Mouse (Mus musculus) G1E (cell line): ENCODE results near the gene Id1. TPM values are rescaled to one million over a fixed set of nuclear protein-coding genes. Genes with fewer than 3 reads are reported as not detected.

ENCODE experiments used
- ATAC-seq: 2 replicates; pipeline ENCODE4 v1.8.0; 2016; ENCODE audit warnings: mild to moderate bottlenecking; ENCODE audit not compliant: insufficient number of reproducible peaks, poor library complexity, low FRiP score, severe bottlenecking; ENCODE audit errors: extremely low read depth
- DNase-seq: peaks from one replicate; pipeline ENCODE4 v3.0.0; 2012; ENCODE audit warnings: low spot score
- H3K27me3 ChIP-seq: 2 replicates; pipeline ENCODE4 v1.6.1; 2012; ENCODE audit warnings: mild to moderate bottlenecking, low read length, inconsistent platforms; ENCODE audit not compliant: insufficient read depth
- H3K36me3 ChIP-seq: replicated peaks from 2 replicates; pipeline ENCODE3; 2012; ENCODE audit warnings: mild to moderate bottlenecking, inconsistent platforms
- H3K4me1 ChIP-seq: 2 replicates; pipeline ENCODE4 v1.6.1; 2012; ENCODE audit warnings: low read depth, low read length, inconsistent platforms, mixed read lengths; ENCODE audit not compliant: insufficient read depth
- H3K4me3 ChIP-seq: 2 replicates; pipeline ENCODE4 v1.5.1; 2012; ENCODE audit warnings: low read depth, mild to moderate bottlenecking, inconsistent platforms, low read length, moderate library complexity, mixed read lengths
- H3K9me3 ChIP-seq: replicated peaks from 2 replicates; pipeline ENCODE4 v1.6.1; 2012; ENCODE audit warnings: inconsistent platforms
- CTCF ChIP-seq: IDR thresholded peaks from 2 replicates; pipeline ENCODE4 v1.5.1; 2012; ENCODE audit warnings: low read depth, low read length, inconsistent platforms, mixed read lengths
- GATA1 ChIP-seq: IDR thresholded peaks from 2 replicates; pipeline ENCODE4 v1.6.1; 2012; ENCODE audit warnings: borderline replicate concordance, low read length, inconsistent platforms, mixed read lengths
- GATA2 ChIP-seq: IDR thresholded peaks from 2 replicates; pipeline ENCODE4 v1.6.1; 2012; ENCODE audit warnings: low read depth, low read length, inconsistent platforms, borderline replicate concordance
- POLR2AphosphoS5 ChIP-seq: IDR thresholded peaks from 2 replicates; pipeline ENCODE4 v1.6.1; 2012; ENCODE audit warnings: low read depth, low read length, inconsistent platforms; ENCODE audit not compliant: insufficient replicate concordance
- TAL1 ChIP-seq: conservative IDR thresholded peaks from 2 replicates; pipeline ENCODE4 v1.6.1; 2012; ENCODE audit warnings: low read depth, low read length, inconsistent platforms, mixed read lengths
- polyA plus RNA-seq: library from polyadenylated mRNA; stranded (reverse); fragments of >175 nt; gene quantifications from 2 replicates; pipeline ENCODE4 v1.2.3, GENCODE M21; 2012
- total RNA-seq, 2 experiments: library from RNA; stranded (forward) in 1 of 2; stranded (reverse) in 1 of 2; fragments of 200-1000 nt in 1 of 2; fragments of >200 nt in 1 of 2; fragmentation: Nextera tagmentation in 1 of 2; gene quantifications; 2 replicates each; pipeline ENCODE4 v1.2.3; 2014 to 2017

Id1 gene
- total and polyA plus RNA-seq, 3 experiments = 21.7 to 110 (median 33.2) TPM

DNA sequence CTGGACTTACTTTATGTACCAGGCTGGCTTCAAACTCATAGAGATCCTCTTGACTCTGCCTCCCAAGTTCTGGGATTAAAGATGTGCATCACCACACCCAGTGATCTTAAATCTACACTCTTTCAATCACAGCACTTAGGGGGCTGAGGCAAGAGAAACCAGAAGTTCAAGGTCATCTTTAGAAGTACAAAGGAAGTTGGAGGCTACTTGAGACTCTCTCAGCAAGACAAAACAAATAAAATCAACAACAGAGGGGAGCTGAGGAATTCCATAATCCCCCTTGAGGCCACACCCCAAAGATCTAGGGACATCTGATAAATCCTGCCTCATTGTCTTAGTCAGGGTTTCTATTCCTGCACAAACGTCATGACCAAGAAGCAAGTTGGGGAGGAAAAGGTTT is 36.2 kb downstream of the Id1 start:
- H3K36me3 ChIP-seq = peaks cover 7% of the 10 kb centered on the region
- ATAC-seq (no peak), DNase-seq (no peak)
- TF ChIP-seq GATA1 = no peak
- no peak for TF ChIP-seq CTCF
- no peak for TF ChIP-seq GATA2
- TF ChIP-seq TAL1 = no peak
- no peak for TF ChIP-seq POLR2AphosphoS5
- peaks cover 63% of the 10 kb centered on the region for H3K4me1 ChIP-seq
- no peak overlapping the region for H3K4me3 ChIP-seq
- H3K27me3 ChIP-seq = peaks cover 10% of the 10 kb centered on the region
- no peaks in the 10 kb centered on the region for H3K9me3 ChIP-seq

DNA sequence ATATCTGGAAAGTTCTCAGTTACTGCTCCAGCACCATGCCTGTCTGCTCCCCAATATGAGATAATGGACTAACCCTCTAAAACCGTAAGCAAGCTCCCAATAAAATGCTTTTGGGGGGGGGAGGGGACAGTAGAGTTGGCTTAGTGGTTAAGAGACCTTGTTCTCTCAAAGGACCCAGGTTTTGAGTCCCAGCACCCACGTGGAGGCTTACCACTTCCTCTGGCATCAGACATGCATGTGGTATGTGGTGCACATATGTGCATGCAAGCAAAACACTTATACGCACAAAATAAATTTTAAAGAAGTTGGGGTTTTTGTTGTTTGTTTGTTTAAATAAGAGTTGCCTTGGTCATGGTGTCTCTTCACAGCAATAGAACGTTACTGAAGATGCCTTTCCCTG is 39.3 kb downstream of the Id1 start:
- DNase-seq (no peak), ATAC-seq (no peak)
- H3K9me3 ChIP-seq = no peaks in the 10 kb centered on the region
- peaks cover 28% of the 10 kb centered on the region for H3K36me3 ChIP-seq
- H3K4me1 ChIP-seq = peaks cover 54% of the 10 kb centered on the region
- H3K4me3 ChIP-seq = no peak overlapping the region
- peaks cover 10% of the 10 kb centered on the region for H3K27me3 ChIP-seq
- TF ChIP-seq GATA2 = no peak
- no peak for TF ChIP-seq POLR2AphosphoS5
- TF ChIP-seq TAL1 = no peak

DNA sequence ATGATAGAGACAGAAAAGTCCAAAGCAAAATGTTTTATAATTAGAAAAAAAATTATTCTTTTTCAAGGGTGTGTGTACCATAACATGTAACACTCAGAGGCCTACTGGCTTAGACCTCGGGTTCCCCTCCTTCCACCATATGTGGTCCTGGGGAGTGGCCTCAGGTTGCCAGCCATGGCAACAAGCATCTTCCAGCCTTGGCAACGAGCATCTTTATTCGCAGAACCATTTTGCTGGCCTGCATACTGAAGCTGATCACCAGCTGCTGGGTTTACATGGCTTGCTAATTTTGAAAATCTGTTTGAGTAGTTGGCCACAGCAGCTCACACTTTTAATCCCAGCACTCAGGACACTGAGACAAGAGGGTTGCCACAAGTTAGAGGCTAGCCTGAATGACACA is 40.0 kb downstream of the Id1 start:
- H3K36me3 ChIP-seq = peaks cover 35% of the 10 kb centered on the region
- no peak for DNase-seq
- peaks cover 10% of the 10 kb centered on the region for H3K27me3 ChIP-seq
- peaks cover 55% of the 10 kb centered on the region for H3K4me1 ChIP-seq
- no peak for TF ChIP-seq GATA2
- no peak for TF ChIP-seq POLR2AphosphoS5
- no peak for TF ChIP-seq CTCF
- TF ChIP-seq TAL1 = no peak
- no peak for TF ChIP-seq GATA1
- H3K4me3 ChIP-seq = no peak overlapping the region
- no peaks in the 10 kb centered on the region for H3K9me3 ChIP-seq
- no peak for ATAC-seq

DNA sequence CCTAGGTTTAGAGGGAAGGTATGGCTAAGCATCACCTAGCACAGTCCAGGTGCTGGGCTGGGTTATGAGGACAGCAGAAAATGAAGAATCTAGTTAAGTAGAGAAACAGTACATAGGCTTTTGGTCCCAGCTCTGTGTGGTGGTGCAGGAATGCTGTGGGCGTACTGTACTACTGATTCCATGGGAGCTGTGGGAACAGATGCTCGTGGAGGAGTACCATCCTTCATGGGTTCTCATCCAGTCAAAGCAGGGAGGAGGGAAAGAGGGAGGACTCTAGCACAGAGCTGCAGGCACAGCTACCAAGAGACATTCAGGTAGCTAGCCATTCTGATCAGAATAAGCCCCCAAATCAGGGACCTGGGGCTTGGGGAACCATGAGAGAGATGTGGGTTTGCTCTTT is 40.4 kb downstream of the Id1 start:
- no peak for DNase-seq
- Histone ChIP-seq H3K36me3 (peaks cover 39% of the 10 kb centered on the region), H3K27me3 (peaks cover 10% of the 10 kb centered on the region), H3K4me1 (peaks cover 55% of the 10 kb centered on the region), H3K4me3 (no peak overlapping the region), H3K9me3 (no peaks in the 10 kb centered on the region)
- no peak for TF ChIP-seq POLR2AphosphoS5
- no peak for TF ChIP-seq CTCF
- ATAC-seq = no peak

DNA sequence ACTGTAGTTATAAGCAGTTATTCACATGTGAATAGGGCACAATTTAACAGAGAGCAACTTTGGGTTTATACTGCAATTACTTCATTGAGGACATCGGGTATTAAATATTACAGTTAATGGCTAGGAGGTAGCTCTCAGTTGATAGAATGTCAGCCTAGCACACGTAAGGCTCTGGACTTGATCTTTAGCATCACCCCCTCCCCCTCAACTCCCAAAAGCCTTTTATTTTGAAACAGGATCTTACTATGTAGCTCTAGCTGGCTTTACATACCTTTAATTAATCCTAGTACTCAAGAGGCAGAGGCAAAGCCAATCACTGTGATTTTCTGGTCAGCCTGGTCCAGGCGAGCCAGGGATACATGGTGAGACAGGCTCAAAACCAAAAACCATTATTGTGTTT is 41.0 kb downstream of the Id1 start:
- Histone ChIP-seq H3K27me3 (peaks cover 4% of the 10 kb centered on the region; the same call in 1 of the 2 replicates), H3K4me3 (no peak overlapping the region), H3K9me3 (no peaks in the 10 kb centered on the region), H3K36me3 (peaks cover 45% of the 10 kb centered on the region), H3K4me1 (peaks cover 56% of the 10 kb centered on the region)
- ATAC-seq (no peak), DNase-seq (no peak)
- TF ChIP-seq CTCF (no peak), POLR2AphosphoS5 (no peak), GATA2 (no peak), TAL1 (no peak), GATA1 (no peak)

DNA sequence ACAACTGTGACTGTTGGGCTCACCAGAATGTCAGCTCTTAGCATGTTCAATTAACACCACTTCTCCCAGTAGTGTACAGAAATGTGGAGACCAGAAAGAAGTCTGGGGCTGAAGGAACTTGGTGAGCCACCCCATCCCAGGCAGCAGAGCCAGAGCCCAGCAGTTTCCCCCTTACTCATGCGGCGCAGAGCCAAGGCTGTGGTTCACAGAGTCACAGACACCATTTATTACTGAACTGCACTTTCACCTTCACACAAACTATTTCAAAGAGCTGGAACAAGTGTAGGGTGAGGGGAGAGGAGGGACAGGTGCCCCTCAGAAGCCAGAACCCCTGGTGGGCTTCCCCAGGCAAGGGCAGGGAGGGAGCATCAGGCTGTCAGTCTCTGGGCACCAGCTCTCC is 44.4 kb downstream of the Id1 start:
- no peaks in the 10 kb centered on the region; the same call in 1 of the 2 replicates for H3K27me3 ChIP-seq
- ATAC-seq (no peak), DNase-seq (no peak)
- no peaks in the 10 kb centered on the region for H3K9me3 ChIP-seq
- H3K4me1 ChIP-seq = peaks cover 70% of the 10 kb centered on the region
- peaks cover 68% of the 10 kb centered on the region for H3K36me3 ChIP-seq
- TF ChIP-seq TAL1 (no peak), POLR2AphosphoS5 (no peak), GATA1 (no peak), GATA2 (no peak), CTCF (no peak)
- H3K4me3 ChIP-seq = no peak overlapping the region
